Mouse (Mus musculus): Measurements from ENCODE around the gene Sf3b2.

GRCm38 (mm10) chr19:5337975-5338374 is 42.7 kb upstream of the Sf3b2 start:
- no peak for TF ChIP-seq POLR2A (IDR thresholded peaks at IDR 0.05; ENCODE audit: low read depth, low read length)
- peak; percentile 85; the same call in 1 of the 2 replicates for TF ChIP-seq CTCF (IDR thresholded peaks at IDR 0.05; ENCODE audit: extremely low read depth, insufficient read length, insufficient replicate concordance, low read depth, low read length)
